Mouse (Mus musculus): ENCODE results near the gene Clk2. TPM values are rescaled to one million over a fixed set of nuclear protein-coding genes. Genes with fewer than 3 reads are reported as not detected.

Gene Clk2
- polyA plus RNA-seq, 1 experiment from 2014 or later: 25.3 TPM

- no peak overlapping the region for H3K9ac ChIP-seq (ENCODE audit: low read length)
Observed at GRCm38 (mm10) chr3:89188478-89188875, 23.9 kb downstream of the Clk2 start.

GRCm38 (mm10) chr3:89190436-89190835 lies 25.8 kb downstream of the Clk2 start:
- Histone ChIP-seq H3K4me3 (ENCODE audit: low read depth, low read length) (no peak overlapping the region), H3K9me3 (ENCODE audit: control insufficient read depth, low read length) (no peaks in the 10 kb centered on the region), H3K27ac (ENCODE audit: low read depth) (no peak overlapping the region), H3K4me2 (ENCODE audit: low read length) (no peak overlapping the region), H3K36me3 (ENCODE audit: control insufficient read depth, insufficient read depth, low read length) (peaks cover 7% of the 10 kb centered on the region; the same call in 1 of the 2 replicates), H3K4me1 (replicated peaks; ENCODE audit: control insufficient read depth, insufficient read depth, low read length) (no peaks in the 10 kb centered on the region), H3K9ac (ENCODE audit: low read length) (no peak overlapping the region), H3K27me3 (replicated peaks; ENCODE audit: control insufficient read depth, insufficient read depth, low read length) (no peaks in the 10 kb centered on the region)
- DNase-seq (ENCODE audit: low spot score) (no peak), ATAC-seq (replicated peaks; ENCODE audit: low FRiP score, low TSS enrichment, low read depth) (no peak)
- 78% methylated on average over 8 of the region's 8 CpGs for WGBS

More at GRCm38 (mm10) chr3:89188478-89188875, 23.9 kb downstream of the Clk2 start:
- DNase-seq (ENCODE audit: low spot score) (no peak), ATAC-seq (replicated peaks; ENCODE audit: low FRiP score, low TSS enrichment, low read depth) (no peak)
- Histone ChIP-seq H3K4me2 (ENCODE audit: low read length) (no peak overlapping the region), H3K4me1 (replicated peaks; ENCODE audit: control insufficient read depth, insufficient read depth, low read length) (peaks cover 15% of the 10 kb centered on the region), H3K36me3 (ENCODE audit: control insufficient read depth, insufficient read depth, low read length) (peaks cover 7% of the 10 kb centered on the region; the same call in 1 of the 2 replicates), H3K27me3 (replicated peaks; ENCODE audit: control insufficient read depth, insufficient read depth, low read length) (no peaks in the 10 kb centered on the region), H3K9me3 (ENCODE audit: control insufficient read depth, low read length) (no peaks in the 10 kb centered on the region), H3K4me3 (ENCODE audit: low read depth, low read length) (no peak overlapping the region), H3K27ac (ENCODE audit: low read depth) (no peak overlapping the region)
- 74% methylated on average over 12 of the region's 12 CpGs for WGBS

DNA sequence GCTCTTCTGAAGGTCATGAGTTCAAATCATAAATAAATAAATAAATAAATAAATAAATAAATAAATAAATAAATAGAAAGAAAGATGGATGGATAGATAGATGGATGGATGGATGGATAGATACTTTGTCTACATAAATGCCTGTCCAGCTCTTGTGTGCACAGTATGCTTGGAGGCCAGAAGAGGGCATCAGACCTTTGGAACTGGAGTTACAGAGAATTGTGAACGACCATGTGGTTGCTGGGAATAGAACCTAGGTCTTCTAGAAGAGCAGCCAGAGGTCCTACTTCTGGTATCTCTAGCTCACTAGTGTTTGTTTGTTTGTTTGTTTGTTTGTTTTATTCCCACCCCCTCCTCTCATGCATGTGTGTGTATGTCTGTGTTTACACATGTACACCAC lies 28.8 kb downstream of the Clk2 start:
- Histone ChIP-seq H3K4me3 (ENCODE audit: low read depth, low read length) (no peak overlapping the region), H3K9me3 (ENCODE audit: control insufficient read depth, low read length) (no peaks in the 10 kb centered on the region), H3K4me2 (ENCODE audit: low read length) (no peak overlapping the region), H3K27ac (ENCODE audit: low read depth) (no peak overlapping the region), H3K4me1 (replicated peaks; ENCODE audit: control insufficient read depth, insufficient read depth, low read length) (peaks cover 6% of the 10 kb centered on the region; the same call in 1 of the 2 replicates), H3K36me3 (ENCODE audit: control insufficient read depth, insufficient read depth, low read length) (no peaks in the 10 kb centered on the region; the same call in 1 of the 2 replicates), H3K27me3 (replicated peaks; ENCODE audit: control insufficient read depth, insufficient read depth, low read length) (no peaks in the 10 kb centered on the region), H3K9ac (ENCODE audit: low read length) (no peak overlapping the region)
- WGBS: 75% methylated on average over 1 of the region's 1 CpGs
- no peak for DNase-seq (ENCODE audit: low spot score)
- ATAC-seq (replicated peaks; ENCODE audit: low FRiP score, low TSS enrichment, low read depth): no peak

GRCm38 (mm10) chr3:89193853-89194252 lies 29.3 kb downstream of the Clk2 start:
- no peaks in the 10 kb centered on the region for H3K27me3 ChIP-seq (replicated peaks; ENCODE audit: control insufficient read depth, insufficient read depth, low read length)
- no peak overlapping the region for H3K4me3 ChIP-seq (ENCODE audit: low read depth, low read length)
- H3K4me2 ChIP-seq (ENCODE audit: low read length): no peak overlapping the region
- no peak for ATAC-seq (replicated peaks; ENCODE audit: low FRiP score, low TSS enrichment, low read depth)
- peaks cover 6% of the 10 kb centered on the region; the same call in 1 of the 2 replicates for H3K4me1 ChIP-seq (replicated peaks; ENCODE audit: control insufficient read depth, insufficient read depth, low read length)
- H3K36me3 ChIP-seq (ENCODE audit: control insufficient read depth, insufficient read depth, low read length): no peaks in the 10 kb centered on the region
- H3K9me3 ChIP-seq (ENCODE audit: control insufficient read depth, low read length): no peaks in the 10 kb centered on the region
- H3K9ac ChIP-seq (ENCODE audit: low read length): no peak overlapping the region
- no peak overlapping the region for H3K27ac ChIP-seq (ENCODE audit: low read depth)
- WGBS: 83% methylated on average over 2 of the region's 2 CpGs
- DNase-seq (ENCODE audit: low spot score): no peak

DNA sequence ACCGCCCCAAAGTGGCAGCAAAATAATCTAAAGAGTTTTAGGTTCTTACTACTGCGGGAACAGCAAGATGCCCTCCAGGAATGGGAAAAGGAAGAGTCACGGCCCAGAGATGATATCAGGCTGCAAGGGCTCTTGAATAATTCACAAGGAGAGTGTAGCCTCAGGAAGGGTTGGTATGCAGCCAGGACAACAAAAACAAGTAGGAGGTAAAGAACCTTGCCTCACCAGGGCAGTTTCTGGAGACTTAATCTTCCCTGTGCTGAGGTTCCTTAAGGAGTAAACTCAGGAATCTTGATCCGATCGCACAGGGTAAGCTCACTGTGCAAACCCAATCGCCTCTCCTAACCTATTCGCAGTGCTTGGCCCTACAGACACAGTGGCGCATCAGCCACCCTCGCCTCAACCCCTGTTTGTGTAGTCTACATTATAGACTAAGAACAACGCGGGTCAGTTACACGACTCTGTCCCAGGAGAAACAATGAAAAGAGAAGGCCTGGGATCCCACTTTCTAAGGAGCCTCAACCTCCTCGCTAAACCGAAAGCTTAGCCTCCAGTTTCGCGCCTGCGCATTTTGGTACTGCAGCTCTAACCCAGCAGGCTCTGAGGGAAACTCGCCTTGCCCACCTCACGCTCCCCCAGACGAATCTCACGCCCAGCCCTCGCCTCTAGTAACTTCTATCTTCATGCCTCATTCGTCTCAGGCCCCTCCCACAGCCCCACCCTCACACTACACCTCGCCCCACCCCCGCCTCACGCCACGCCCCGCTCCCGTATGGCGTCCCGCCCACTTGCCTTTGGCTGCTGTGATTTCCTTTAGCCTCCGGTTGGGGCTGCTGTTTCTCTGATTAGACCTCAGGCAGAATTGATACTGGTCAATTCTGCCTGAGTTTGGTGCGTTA lies 31.6 kb downstream of the Clk2 start:
- DNase-seq (ENCODE audit: low spot score) (peak; percentile 92), ATAC-seq (replicated peaks; ENCODE audit: low FRiP score, low TSS enrichment, low read depth) (peak; percentile 98)
- Histone ChIP-seq H3K9me3 (ENCODE audit: control insufficient read depth, low read length) (no peaks in the 10 kb centered on the region), H3K4me1 (replicated peaks; ENCODE audit: control insufficient read depth, insufficient read depth, low read length) (peaks cover 6% of the 10 kb centered on the region; the same call in 1 of the 2 replicates), H3K4me2 (ENCODE audit: low read length) (peak overlapping the region; percentile 69), H3K27ac (ENCODE audit: low read depth) (peak overlapping the region; percentile 85), H3K27me3 (replicated peaks; ENCODE audit: control insufficient read depth, insufficient read depth, low read length) (no peaks in the 10 kb centered on the region), H3K4me3 (ENCODE audit: low read depth, low read length) (peak overlapping the region; percentile 42), H3K36me3 (ENCODE audit: control insufficient read depth, insufficient read depth, low read length) (no peaks in the 10 kb centered on the region), H3K9ac (ENCODE audit: low read length) (peak overlapping the region; percentile 63)
- WGBS: 8% methylated on average over 33 of the region's 33 CpGs

- ATAC-seq (replicated peaks; ENCODE audit: low FRiP score, low TSS enrichment, low read depth) (no peak), DNase-seq (ENCODE audit: low spot score) (no peak)
- H3K27ac ChIP-seq (ENCODE audit: low read depth): no peak overlapping the region
- H3K27me3 ChIP-seq (replicated peaks; ENCODE audit: control insufficient read depth, insufficient read depth, low read length): no peaks in the 10 kb centered on the region
- no peaks in the 10 kb centered on the region for H3K9me3 ChIP-seq (ENCODE audit: control insufficient read depth, low read length)
- H3K4me3 ChIP-seq (ENCODE audit: low read depth, low read length): no peak overlapping the region
- 73% methylated on average over 3 of the region's 3 CpGs for WGBS
- H3K36me3 ChIP-seq (ENCODE audit: control insufficient read depth, insufficient read depth, low read length): peaks cover 7% of the 10 kb centered on the region; the same call in 1 of the 2 replicates
- no peak overlapping the region for H3K9ac ChIP-seq (ENCODE audit: low read length)
- H3K4me2 ChIP-seq (ENCODE audit: low read length): no peak overlapping the region
- peaks cover 10% of the 10 kb centered on the region for H3K4me1 ChIP-seq (replicated peaks; ENCODE audit: control insufficient read depth, insufficient read depth, low read length)
Observed at GRCm38 (mm10) chr3:89199839-89200238, 35.2 kb downstream of the Clk2 start.

DNA sequence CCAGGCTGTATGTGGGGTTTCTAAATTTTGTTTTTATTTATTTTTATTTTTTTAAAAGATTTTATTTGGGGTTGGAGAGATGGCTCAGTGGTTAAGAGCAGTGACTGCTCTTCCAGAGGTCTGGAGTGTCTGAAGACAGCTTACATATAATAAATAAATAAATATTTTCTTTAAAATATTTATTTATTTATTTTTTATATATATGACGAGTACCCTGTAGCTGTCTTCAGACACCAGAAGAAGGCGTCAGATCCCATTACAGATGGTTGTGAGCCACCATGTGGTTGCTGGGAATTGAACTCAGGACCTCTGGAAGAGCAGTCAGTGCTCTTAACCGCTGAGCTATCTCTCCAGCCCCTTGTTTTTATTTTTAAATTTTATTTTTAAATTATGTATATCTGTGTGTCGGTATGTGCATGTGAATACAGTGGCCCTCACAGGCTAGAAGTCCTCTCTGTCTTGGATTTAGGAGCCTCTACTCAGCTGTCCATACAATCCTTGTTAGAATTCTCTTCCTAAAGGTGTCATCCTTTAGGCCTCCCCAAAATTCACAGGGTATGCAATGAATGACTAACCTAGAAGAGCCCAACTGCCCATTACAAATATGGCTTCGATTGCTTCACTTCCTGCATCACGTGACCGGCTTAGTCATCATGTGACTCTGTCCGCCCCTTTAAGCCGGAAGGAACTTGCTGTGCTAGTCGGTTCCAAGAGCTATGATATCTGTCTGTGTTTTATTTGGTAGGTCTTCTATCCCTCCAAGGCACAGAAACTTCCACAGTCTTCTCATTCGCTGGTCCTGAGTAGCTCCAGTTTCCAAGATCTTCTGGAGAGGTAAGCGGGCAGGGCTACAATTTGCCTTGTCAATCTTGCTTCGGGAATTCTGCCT lies 37.9 kb downstream of the Clk2 start, which contains the start of gene Gba:
Gba (plus strand) TSS at position 676 of the 889 bp plus-strand sequence.
- 23% methylated on average over 13 of the region's 13 CpGs for WGBS
- Histone ChIP-seq H3K9me3 (ENCODE audit: control insufficient read depth, low read length) (no peaks in the 10 kb centered on the region), H3K9ac (ENCODE audit: low read length) (peak within 1 kb of the TSS; percentile 49), H3K36me3 (ENCODE audit: control insufficient read depth, insufficient read depth, low read length) (peaks cover 32% of the 10 kb centered on the region), H3K4me3 (ENCODE audit: low read depth, low read length) (peak within 1 kb of the TSS; percentile 67), H3K4me2 (ENCODE audit: low read length) (peak within 1 kb of the TSS; percentile 68), H3K4me1 (replicated peaks; ENCODE audit: control insufficient read depth, insufficient read depth, low read length) (peaks cover 4% of the 10 kb centered on the region), H3K27ac (ENCODE audit: low read depth) (no peak within 1 kb of the TSS), H3K27me3 (replicated peaks; ENCODE audit: control insufficient read depth, insufficient read depth, low read length) (no peaks in the 10 kb centered on the region)
- DNase-seq (ENCODE audit: low spot score): peak; percentile 92
- peak; percentile 92 for ATAC-seq (replicated peaks; ENCODE audit: low FRiP score, low TSS enrichment, low read depth)

DNA sequence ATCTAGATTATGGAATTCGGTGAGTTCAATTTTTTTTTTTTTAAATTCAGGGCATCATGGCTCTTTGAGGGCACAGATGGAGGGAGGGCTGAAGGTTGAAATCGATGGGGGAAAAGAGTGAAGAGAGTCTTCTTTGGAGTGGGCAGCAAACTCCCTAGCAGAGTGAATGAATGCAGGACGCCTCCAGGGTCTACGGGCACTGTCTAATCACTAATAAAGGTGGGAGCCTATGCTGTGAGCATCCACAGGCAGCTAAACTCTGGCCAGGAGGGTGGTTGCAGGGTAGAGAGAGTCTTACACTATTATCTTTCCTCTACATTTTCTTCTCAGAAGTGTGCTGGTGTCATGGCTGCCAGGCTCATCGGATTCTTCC lies 38.5 kb downstream of the Clk2 start:
- no peak overlapping the region for H3K27ac ChIP-seq (ENCODE audit: low read depth)

More for the DNA sequence above, 38.5 kb downstream of the Clk2 start:
- Histone ChIP-seq H3K4me1 (replicated peaks; ENCODE audit: control insufficient read depth, insufficient read depth, low read length) (peaks cover 4% of the 10 kb centered on the region), H3K9me3 (ENCODE audit: control insufficient read depth, low read length) (no peaks in the 10 kb centered on the region), H3K4me3 (ENCODE audit: low read depth, low read length) (peak overlapping the region; percentile 67), H3K4me2 (ENCODE audit: low read length) (peak overlapping the region; percentile 68), H3K9ac (ENCODE audit: low read length) (peak overlapping the region; percentile 49), H3K36me3 (ENCODE audit: control insufficient read depth, insufficient read depth, low read length) (peaks cover 38% of the 10 kb centered on the region), H3K27me3 (replicated peaks; ENCODE audit: control insufficient read depth, insufficient read depth, low read length) (no peaks in the 10 kb centered on the region)
- peak; percentile 14; the same call in 1 of the 2 replicates for ATAC-seq (replicated peaks; ENCODE audit: low FRiP score, low TSS enrichment, low read depth)
- WGBS: 31% methylated on average over 5 of the region's 5 CpGs
- no peak for DNase-seq (ENCODE audit: low spot score)

Data from intestine, embryonic 14.5 days (tissue).